Mouse (Mus musculus) embryonic facial prominence, embryonic 14.5 days (tissue): ENCODE data around the gene Pex19. TPM values are rescaled to one million over a fixed set of nuclear protein-coding genes. Genes with fewer than 3 reads are reported as not detected.

ENCODE experiments used
- ATAC-seq: fragments of 200-750 bp; cut with Nextera tagmentation; 2 replicates; pipeline ENCODE4 v1.8.0; 2017; ENCODE audit warnings: low read depth, moderate number of reproducible peaks, moderate TSS enrichment
- DNase-seq: peaks from one replicate; pipeline ENCODE4 v3.0.0-alpha.2; 2015; ENCODE audit warnings: low spot score
- H3K27ac ChIP-seq: fragments of 300-500 bp; sonication (generic); replicated peaks from 2 replicates; pipeline ENCODE4 v1.5.1; 2014; ENCODE audit warnings: low read depth, mild to moderate bottlenecking, low read length, moderate library complexity
- H3K27me3 ChIP-seq: fragments of 300-500 bp; sonication (generic); replicated peaks from 2 replicates; pipeline ENCODE4 v1.6.1; 2014; ENCODE audit warnings: low read length; ENCODE audit not compliant: control insufficient read depth, insufficient read depth
- H3K36me3 ChIP-seq: fragments of 300-500 bp; sonication (generic); 2 replicates; pipeline ENCODE4 v1.6.1; 2014; ENCODE audit warnings: low read length, mixed read lengths; ENCODE audit not compliant: control insufficient read depth, insufficient read depth
- H3K4me1 ChIP-seq: fragments of 300-500 bp; sonication (generic); 2 replicates; pipeline ENCODE4 v1.6.1; 2014; ENCODE audit warnings: antibody characterized with exemption, low read length; ENCODE audit not compliant: control insufficient read depth, insufficient read depth
- H3K4me2 ChIP-seq: fragments of 300-500 bp; sonication (generic); 2 replicates; pipeline ENCODE4 v1.6.1; 2014; ENCODE audit warnings: low read depth, mild to moderate bottlenecking, low read length, moderate library complexity, mixed read lengths
- H3K4me3 ChIP-seq: fragments of 300-500 bp; sonication (generic); 2 replicates; pipeline ENCODE4 v1.5.1; 2014; ENCODE audit warnings: low read depth, mild to moderate bottlenecking, low read length
- H3K9ac ChIP-seq: fragments of 300-500 bp; sonication (generic); 2 replicates; pipeline ENCODE4 v1.6.1; 2014; ENCODE audit warnings: low read depth, mild to moderate bottlenecking, low read length, moderate library complexity, mixed read lengths
- H3K9me3 ChIP-seq: fragments of 300-500 bp; sonication (generic); 2 replicates; pipeline ENCODE4 v1.6.1; 2016; ENCODE audit warnings: low read length; ENCODE audit not compliant: control insufficient read depth
- WGBS: fragments of 180-500 bp; shearing (Covaris S2); extraction: QIAGEN DNeasy Blood & Tissue Kit; methylation state at CpG from one replicate; pipeline ENCODE4 v1.1.7; 2014; 5-methylcytosine and 5-hydroxymethylcytosine counted together
- polyA plus RNA-seq: library from polyadenylated mRNA; unstranded; fragments of >200 nt; fragmentation: Nextera tagmentation; extraction: Ambion mirVana; gene quantifications from 2 replicates; pipeline ENCODE4 v1.2.1, GENCODE M21; 2014

Gene Pex19
- polyA plus RNA-seq, 1 experiment from 2014 or later: 130 TPM

DNA sequence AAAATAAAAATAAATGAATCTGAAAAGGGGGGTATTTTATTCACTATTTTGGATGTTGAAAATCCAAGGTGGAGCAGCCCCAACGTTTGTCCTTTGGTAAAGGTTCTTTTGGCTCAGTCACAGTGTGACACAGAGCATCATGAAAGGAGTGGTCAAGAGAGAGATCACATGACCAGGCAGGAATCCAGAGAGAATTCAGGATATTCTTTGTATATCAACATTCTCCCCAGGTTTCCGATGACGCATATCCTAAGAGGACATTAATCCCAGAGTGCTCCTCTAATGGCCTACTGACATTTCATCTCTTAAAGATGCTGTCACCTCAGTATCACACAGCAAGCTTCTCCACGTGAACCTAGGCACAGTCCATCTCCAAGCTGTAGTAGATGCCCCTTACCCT lies 22.9 kb upstream of the Pex19 start:
- WGBS: 88% methylated on average over 4 of the region's 4 CpGs
- Histone ChIP-seq H3K9me3 (no peaks in the 10 kb centered on the region), H3K4me2 (no peak overlapping the region), H3K9ac (no peak overlapping the region), H3K27me3 (no peaks in the 10 kb centered on the region), H3K4me3 (no peak overlapping the region), H3K4me1 (no peaks in the 10 kb centered on the region), H3K36me3 (peaks cover 95% of the 10 kb centered on the region), H3K27ac (no peak overlapping the region)
- DNase-seq (no peak), ATAC-seq (no peak)

DNA sequence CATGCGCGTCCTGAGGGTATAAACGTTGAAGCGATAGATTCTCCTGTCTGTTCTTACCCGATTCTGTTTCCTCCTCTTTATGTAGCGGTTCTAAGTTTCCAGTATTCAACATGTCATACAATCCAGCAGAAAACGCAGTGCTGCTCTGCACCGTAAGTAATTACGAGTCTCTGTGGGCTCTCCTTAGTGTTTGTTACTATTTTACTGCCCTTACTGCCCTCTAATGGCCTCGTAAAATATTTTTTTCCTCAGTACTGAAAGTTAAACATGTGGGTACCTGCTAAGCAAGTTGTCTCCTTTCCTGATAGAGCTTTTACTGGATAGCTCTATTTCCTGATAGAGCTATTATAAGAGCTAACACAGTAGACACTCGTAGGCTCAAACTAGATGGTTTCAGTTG lies 21.5 kb upstream of the Pex19 start:
- Histone ChIP-seq H3K9me3 (no peaks in the 10 kb centered on the region), H3K27ac (no peak overlapping the region), H3K4me3 (no peak overlapping the region), H3K4me2 (no peak overlapping the region), H3K27me3 (no peaks in the 10 kb centered on the region), H3K4me1 (no peaks in the 10 kb centered on the region), H3K36me3 (peaks cover 98% of the 10 kb centered on the region), H3K9ac (no peak overlapping the region)
- 76% methylated on average over 11 of the region's 11 CpGs for WGBS
- ATAC-seq (no peak), DNase-seq (peak; percentile 15)

DNA sequence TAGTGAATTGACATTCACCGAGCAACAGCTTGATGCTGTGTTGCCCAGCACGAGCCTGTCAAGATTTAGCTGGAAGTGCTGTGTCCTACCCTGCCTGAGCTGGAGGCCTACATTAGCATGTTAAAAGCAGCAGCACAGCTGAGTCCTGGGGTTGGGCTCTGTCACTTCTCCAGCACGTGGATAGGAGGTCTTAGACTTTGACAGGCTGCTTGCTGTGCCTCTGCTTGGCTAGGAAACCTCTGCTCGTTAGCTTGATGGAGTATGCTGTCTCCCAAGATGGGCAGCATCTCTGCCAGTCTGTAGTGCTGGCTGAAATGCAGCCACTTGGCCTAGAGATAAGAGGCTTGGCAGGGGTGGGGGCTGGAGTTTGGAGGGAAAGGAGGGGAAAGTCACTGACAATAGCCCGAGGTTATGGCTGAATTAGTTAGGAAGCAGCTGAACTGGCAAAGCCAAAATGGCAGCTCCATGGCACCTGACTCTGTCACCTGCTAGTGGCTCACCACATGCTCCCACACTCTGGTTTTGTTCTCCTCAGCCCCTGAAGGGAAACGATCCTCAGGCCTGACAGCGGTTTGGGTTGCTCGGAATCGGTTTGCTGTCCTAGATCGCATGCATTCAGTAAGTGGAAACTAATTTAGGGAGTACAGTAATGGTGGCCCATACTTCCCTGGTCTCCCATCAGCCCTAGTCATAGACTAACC lies 18.6 kb upstream of the Pex19 start:
- Histone ChIP-seq H3K9me3 (no peaks in the 10 kb centered on the region), H3K4me2 (no peak overlapping the region), H3K27me3 (no peaks in the 10 kb centered on the region), H3K4me1 (no peaks in the 10 kb centered on the region), H3K36me3 (peaks cover 100% of the 10 kb centered on the region), H3K27ac (no peak overlapping the region), H3K4me3 (no peak overlapping the region), H3K9ac (no peak overlapping the region)
- DNase-seq (no peak), ATAC-seq (no peak; the same call in 1 of the 2 replicates)
- WGBS: 76% methylated on average over 10 of the region's 10 CpGs

DNA sequence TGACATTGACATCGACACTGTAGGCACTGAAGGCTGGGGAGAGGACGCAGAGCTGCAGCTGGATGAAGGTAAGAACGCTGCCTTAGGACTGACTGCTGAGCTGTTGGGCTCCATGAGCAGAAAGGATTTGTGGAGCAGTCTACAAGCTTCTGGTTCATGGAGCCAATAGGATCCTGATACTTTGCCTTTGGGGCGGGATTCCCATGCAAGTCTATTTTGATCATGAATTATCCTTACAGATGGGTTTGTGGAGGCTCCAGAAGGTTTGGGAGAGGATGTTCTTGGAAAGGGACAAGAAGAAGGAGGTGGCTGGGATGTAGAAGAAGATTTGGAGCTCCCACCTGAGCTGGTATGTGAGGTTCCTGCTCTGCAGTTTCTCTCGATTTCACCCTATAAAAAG lies 9.6 kb upstream of the Pex19 start:
- no peaks in the 10 kb centered on the region for H3K4me1 ChIP-seq
- ATAC-seq (no peak), DNase-seq (no peak)
- no peak overlapping the region for H3K27ac ChIP-seq
- no peaks in the 10 kb centered on the region for H3K27me3 ChIP-seq
- no peak overlapping the region for H3K4me2 ChIP-seq
- H3K9me3 ChIP-seq: no peaks in the 10 kb centered on the region
- H3K36me3 ChIP-seq: peaks cover 100% of the 10 kb centered on the region
- no peak overlapping the region for H3K4me3 ChIP-seq
- H3K9ac ChIP-seq: no peak overlapping the region
- 97% methylated on average over 5 of the region's 5 CpGs for WGBS

DNA sequence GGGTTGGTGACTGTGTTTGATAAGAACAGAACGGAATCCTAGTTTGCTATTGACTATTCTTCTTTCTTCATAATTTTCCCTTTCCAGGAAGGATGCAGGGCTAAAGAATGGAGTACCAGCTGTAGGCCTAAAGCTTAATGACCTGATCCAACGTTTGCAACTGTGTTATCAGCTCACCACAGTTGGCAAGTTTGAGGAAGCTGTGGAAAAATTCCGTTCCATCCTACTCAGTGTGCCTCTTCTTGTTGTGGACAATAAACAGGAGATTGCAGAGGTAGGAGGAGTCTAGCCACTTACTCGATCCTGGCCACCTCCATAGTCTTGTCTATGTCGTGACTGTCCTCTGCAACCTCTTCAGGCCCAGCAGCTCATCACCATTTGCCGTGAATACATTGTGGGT lies 7.5 kb upstream of the Pex19 start:
- WGBS: 84% methylated on average over 6 of the region's 6 CpGs
- Histone ChIP-seq H3K4me1 (no peaks in the 10 kb centered on the region), H3K27ac (no peak overlapping the region), H3K36me3 (peaks cover 97% of the 10 kb centered on the region), H3K9ac (no peak overlapping the region), H3K27me3 (no peaks in the 10 kb centered on the region), H3K9me3 (no peaks in the 10 kb centered on the region), H3K4me3 (no peak overlapping the region), H3K4me2 (no peak overlapping the region)
- ATAC-seq (no peak), DNase-seq (no peak)

DNA sequence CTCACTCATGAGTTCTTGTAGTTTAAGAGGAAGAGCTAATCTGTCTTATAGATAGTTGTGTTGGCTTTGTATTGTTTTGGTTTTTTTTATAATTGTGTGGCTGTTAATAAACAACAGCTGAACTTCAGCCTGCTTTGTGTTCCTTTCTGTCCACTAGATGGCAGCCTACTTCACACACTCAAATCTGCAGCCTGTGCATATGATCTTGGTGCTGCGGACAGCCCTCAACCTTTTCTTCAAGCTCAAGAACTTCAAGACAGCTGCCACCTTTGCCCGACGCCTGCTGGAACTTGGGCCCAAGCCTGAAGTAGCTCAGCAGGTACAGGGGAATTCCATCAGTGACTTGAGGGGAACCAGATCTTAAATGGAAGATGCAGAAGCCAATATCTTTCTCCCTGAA lies 6.8 kb upstream of the Pex19 start:
- Histone ChIP-seq H3K9ac (no peak overlapping the region), H3K4me1 (no peaks in the 10 kb centered on the region), H3K36me3 (peaks cover 91% of the 10 kb centered on the region), H3K27ac (no peak overlapping the region), H3K4me3 (no peak overlapping the region), H3K9me3 (no peaks in the 10 kb centered on the region), H3K4me2 (no peak overlapping the region), H3K27me3 (no peaks in the 10 kb centered on the region)
- 52% methylated on average over 3 of the region's 3 CpGs for whole genome bisulfite sequencing
- ATAC-seq (0 out of 2 replicates have a peak, but pooled peaks have one; percentile 51), DNase-seq (peak; percentile 87)

DNA sequence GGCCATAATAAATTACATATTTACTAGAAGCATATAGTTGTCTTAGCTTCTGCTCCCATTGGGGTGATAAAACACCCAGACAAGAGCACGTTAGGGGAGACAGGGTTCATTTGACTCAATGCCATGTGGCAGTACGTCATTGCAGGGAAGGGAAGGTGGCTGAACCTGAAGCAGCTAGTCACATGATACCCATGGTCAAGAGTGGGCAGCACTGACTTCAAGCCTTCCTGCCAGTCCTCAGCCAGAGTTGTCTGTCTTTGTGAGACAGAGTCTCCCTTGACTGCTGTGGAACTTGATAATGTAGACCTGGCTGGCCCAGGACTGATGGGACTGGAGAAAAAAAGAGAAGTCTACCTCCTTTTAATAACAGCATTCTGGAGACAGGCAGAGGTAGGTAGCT lies 3.9 kb upstream of the Pex19 start:
- DNase-seq (no peak), ATAC-seq (no peak)
- Histone ChIP-seq H3K36me3 (peaks cover 61% of the 10 kb centered on the region), H3K9me3 (no peaks in the 10 kb centered on the region), H3K27me3 (no peaks in the 10 kb centered on the region), H3K4me2 (no peak overlapping the region), H3K27ac (no peak overlapping the region), H3K9ac (no peak overlapping the region), H3K4me1 (peaks cover 4% of the 10 kb centered on the region), H3K4me3 (no peak overlapping the region)
- WGBS: 89% methylated on average over 2 of the region's 2 CpGs

DNA sequence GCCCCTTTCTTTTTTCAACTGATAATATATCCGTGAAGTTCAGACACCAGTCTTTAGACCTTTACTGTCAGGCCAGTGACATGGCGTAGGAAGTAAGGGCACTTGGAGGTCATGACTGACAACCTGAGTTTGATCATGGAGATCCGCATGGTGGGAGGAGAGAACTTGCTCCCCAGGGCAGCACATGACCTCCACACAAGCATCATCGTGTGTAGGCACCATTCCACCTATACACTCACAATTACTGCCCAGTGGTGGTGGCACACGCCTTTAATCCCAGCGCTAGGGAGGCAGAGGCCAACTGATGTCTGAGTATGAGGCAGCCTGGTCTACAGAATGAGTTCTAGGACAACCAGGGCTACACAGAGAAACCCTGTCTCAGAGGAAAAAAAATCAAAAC lies 2.0 kb upstream of the Pex19 start:
- H3K4me1 ChIP-seq: peaks cover 5% of the 10 kb centered on the region
- H3K4me2 ChIP-seq: no peak overlapping the region
- WGBS: 77% methylated on average over 6 of the region's 6 CpGs
- H3K4me3 ChIP-seq: no peak overlapping the region
- DNase-seq: no peak
- H3K27ac ChIP-seq: no peak overlapping the region
- H3K9me3 ChIP-seq: no peaks in the 10 kb centered on the region
- peaks cover 54% of the 10 kb centered on the region for H3K36me3 ChIP-seq
- no peaks in the 10 kb centered on the region for H3K27me3 ChIP-seq
- H3K9ac ChIP-seq: no peak overlapping the region
- no peak for ATAC-seq

DNA sequence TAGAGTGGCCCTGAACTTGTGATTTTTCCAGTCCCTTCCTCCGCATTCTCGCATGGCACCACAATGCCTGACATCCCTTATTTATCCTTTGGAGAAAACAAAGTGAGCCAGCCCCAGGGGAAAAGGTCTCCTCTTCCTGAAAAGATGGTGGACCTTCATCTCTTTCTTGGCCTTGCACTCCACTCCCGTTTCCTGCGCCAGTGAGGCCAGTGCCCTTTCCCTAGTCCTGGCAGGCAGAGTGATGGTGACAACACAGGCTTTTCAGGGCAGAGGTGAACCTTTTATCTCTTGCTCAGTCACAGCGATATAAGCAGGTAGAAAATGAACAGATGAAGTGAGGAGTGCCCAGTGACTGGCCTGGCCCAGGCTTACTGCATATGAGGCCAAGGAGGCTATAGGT lies 932 bp downstream of the Pex19 start:
- 47% methylated on average over 5 of the region's 5 CpGs for WGBS
- peak overlapping the region; percentile 79 for H3K4me2 ChIP-seq
- H3K27me3 ChIP-seq: no peaks in the 10 kb centered on the region
- no peak for DNase-seq
- H3K4me1 ChIP-seq: peaks cover 5% of the 10 kb centered on the region
- no peaks in the 10 kb centered on the region for H3K9me3 ChIP-seq
- peak overlapping the region; percentile 88 for H3K9ac ChIP-seq
- peak overlapping the region; percentile 82 for H3K4me3 ChIP-seq
- ATAC-seq: no peak
- H3K27ac ChIP-seq: no peak overlapping the region
- H3K36me3 ChIP-seq: peaks cover 54% of the 10 kb centered on the region
